Mouse (Mus musculus) ES-E14 (cell line): ENCODE measurements at regions not wholly inside any gene's neighbourhood (a gene's known extent, or its start where the extent isn't known, plus 50 kb on each side); places are given as distances from the start of the nearest gene placed in this dataset.

Experiments
- MAFK ChIP-seq: IDR thresholded peaks from 2 replicates; pipeline ENCODE4 v1.6.1; 2014; ENCODE audit warnings: mild to moderate bottlenecking, low read depth, low read length, inconsistent platforms; ENCODE audit not compliant: insufficient read depth
- ZC3H11A ChIP-seq: IDR thresholded peaks from 2 replicates; pipeline ENCODE4 v1.6.1; 2012; ENCODE audit warnings: low read depth, mild to moderate bottlenecking, inconsistent platforms, low read length, borderline replicate concordance
- ZNF384 ChIP-seq: IDR thresholded peaks from 2 replicates; pipeline ENCODE4 v1.6.1; 2012; ENCODE audit warnings: low read depth, low read length, inconsistent platforms

- TF ChIP-seq ZNF384 (no peak), MAFK (no peak), ZC3H11A (no peak)
Measured at GRCm38 (mm10) chr16:78637452-78637851, 60.9 kb upstream of the D16Ertd472e start.
